Mouse (Mus musculus) B cell, adult 2 months (primary cell): ENCODE measurements at regions not wholly inside any gene's neighbourhood (a gene's known extent, or its start where the extent isn't known, plus 50 kb on each side); places are given as distances from the start of the nearest gene placed in this dataset.
"Not testable (repeated sequence)": the region's sequence is repeated elsewhere in the genome, so short reads cannot be mapped to it uniquely, and the experiment has no call there.

ENCODE experiments used
- DNase-seq, 2 experiments: peaks; one replicate each; pipeline ENCODE4 v3.0.0; 2022

DNA sequence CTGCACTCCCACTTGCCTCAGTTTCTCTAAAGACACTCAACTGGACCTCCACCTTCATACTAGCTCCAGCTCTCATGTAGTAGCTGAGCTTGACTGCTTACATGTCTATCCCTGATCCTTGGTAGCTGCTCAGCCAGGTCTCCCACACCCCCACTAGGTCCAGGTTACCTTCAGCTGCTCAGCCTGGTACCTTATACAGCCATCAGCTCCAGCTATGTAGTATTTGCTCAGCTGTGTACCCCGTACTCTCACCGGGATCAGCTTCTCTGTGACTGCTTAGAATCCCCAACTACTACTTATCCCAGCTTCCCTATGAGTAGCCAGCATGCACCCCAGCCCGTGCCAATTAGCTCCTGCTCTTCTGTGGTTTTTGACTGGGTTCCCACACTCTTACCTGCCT, 148.1 kb downstream of the Tmem121 start:
- DNase-seq, result not testable (repeated sequence)

DNA sequence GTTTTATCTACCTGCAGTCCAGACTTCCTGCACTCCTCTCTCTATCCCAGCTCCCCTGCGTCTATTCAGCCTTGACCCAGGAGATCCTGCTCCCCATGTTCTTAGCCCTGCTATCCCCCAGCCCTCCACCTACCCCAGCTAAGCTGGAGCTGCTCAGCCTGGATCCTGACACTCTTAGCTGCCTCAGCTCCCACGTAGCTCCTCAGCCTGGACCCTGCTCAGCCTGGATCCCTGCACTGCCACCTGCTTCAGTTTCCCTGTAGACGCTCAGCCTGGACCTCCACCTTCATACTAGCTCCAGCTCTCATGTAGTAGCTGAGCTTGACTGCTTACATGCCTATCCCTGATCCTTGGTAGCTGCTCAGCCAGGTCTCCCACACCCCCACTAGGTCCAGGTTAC, 151.5 kb downstream of the Tmem121 start:
- DNase-seq, result no peak

DNA sequence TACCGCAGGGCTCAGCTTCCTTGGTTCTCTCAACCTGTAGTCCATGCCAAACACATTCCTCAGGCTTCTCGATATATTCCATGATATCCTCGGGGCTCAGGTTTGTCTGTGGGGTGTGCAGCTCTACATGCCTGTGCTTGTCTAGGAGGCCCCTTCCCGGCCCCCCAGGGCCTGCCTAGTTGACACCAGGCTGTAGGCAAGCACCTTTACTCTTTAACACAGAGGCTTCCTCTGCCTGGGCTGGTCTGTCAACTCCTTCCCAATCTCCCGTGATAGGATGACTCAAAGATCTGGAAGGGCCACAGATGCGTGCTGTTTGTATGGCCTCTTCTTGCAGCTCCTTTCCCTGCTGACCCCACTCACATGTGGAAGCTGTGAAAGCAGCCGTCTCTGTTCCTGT, 150.4 kb upstream of the Adam6b start:
- no peak for DNase-seq

DNA sequence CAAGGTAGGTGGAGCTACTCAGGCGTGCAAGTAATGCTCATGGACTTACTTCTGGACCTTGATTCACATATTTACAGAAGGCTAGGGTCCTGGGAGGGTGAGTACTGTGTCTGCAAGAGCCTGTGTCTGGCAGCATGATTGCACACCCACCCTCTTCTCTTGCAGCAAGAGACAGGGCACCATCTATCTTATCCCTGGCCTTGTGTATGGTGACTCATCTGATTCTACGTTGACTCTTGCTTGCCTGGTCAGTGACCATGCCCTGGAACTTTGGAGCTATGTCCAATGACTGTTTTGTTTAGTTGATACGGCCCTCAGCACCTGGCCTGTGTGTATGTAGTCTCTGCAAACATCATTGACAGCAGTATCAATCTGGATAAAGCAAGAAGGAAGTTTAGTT, 148.3 kb upstream of the Adam6b start:
- no peak for DNase-seq

DNA sequence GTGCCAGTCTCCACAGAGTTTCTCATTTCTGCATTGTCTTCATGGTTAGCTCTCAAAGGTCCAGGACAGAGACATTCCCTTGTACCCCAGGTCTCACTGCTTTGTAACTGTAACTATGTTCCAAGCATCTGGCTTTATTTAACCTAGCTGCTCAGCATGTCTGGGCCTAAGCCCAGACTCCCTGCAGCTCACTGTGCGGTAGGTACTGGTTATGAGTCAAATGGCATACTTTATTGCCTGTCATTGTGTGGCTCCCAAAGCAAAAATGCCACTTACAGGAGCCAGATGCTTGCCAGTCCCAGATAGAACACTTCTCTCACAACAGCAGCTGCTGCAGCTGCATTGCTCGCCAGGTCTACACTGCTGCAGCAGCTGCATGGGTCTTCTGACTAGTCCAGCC, 134.2 kb upstream of the Adam6b start:
- no peak for DNase-seq

DNA sequence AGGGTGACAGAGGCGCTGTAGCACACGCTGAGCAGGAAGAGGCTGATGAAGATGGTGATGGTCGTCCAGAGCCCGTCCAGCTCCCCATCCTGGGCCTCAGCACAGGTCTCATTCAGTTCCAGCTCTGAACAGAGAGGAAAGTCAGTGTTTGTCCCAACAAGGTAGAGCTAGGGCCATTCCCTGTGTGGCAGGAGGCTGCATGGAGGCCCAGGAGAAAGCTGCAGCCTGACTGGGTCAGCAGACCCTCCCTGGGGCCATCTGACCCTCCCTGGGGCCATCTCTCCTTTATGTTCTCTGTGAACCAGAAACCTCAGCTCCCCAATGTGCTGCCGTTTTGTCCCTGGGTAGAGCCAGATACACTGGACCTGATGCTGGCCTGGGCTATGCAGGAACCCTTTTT, 131.2 kb upstream of the Adam6b start:
- DNase-seq, result no peak

DNA sequence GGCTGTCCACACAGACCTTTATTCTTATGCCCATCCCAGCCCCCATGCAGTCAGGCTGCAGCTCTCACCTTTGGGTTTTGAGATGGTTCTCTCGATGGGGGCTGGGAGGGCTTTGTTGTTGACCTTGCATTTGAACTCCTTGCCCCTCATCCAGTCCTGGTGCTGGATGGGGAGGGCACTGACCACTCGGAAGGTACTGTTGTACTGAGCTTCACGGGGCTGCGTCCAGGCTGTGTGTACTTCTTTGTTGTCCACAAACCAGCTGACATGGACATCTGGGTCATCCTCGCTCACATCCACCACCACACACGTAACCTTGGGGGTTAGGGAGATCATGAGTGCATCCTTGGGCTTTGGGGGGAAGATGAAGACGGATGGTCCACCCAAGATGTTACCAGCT, 129.3 kb upstream of the Adam6b start:
- DNase-seq, result no peak

DNA sequence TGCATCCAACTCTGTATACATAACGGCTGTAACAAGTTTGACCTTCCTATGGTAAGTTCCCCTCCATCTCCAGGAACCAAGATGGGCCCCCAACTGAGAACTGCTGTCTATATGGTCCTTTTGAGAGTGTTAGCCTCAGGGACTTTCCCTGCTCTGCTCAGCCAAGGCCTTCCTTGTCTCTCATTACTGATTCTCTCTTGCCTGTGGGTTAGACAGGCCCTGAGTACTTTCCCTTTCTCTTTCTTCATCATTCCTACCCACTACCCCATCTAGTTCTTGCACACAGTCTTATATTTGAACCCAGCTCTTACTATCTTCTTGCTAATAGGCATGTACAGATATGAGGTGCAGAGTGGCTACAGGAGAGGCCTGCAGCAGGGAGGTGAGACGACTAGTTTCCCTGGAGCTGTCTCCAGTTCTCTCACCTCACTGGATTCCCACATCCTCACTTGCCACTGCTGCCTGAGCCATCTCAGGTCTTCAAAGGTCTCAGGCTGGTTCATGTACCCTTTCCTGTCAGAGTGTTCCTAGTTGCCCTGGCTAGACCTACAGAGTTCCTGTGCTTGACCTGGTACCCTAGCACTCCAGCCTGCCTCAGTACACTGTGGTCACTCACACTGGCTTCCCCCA, 126.8 kb upstream of the Adam6b start:
- DNase-seq, result no peak

DNA sequence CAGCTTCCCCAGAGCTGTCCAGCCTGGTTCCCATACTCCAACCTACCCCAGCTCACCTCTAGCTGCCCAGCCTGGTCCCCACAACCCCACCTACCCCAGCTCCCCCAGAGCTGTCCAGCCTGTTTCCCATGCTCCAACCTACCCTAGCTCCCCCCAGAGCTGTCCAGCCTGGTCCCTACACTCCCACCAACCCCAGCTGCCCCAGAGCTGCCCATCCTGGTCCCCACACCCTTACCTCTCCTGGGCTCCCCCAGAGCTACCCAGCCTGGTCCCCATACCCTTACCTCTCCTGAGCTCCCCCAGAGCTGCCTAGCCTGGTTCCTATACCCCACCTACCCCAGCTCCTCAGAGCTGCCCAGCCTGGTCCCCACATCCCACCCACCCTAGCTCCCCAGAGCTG, 125.3 kb upstream of the Adam6b start:
- no peak for DNase-seq

DNA sequence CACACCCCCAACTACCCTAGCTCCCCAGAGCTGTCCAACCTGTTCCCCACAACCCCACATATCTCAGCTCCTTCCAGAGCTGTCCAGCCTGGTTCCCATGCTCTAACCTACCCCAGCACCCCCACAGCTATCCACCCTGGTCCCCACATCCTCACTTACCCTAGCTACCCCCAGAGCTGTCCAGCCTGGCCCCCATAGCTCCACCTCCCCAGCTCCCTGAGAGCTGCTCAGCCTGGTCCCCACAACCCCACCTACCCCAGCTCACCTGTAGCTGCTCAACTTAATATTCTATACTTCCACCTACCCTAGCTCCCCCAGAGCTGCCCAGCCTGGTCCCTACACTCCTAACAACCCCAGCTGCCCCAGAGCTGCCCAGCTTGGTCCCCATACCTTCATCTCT, 124.9 kb upstream of the Adam6b start:
- no peak for DNase-seq

DNA sequence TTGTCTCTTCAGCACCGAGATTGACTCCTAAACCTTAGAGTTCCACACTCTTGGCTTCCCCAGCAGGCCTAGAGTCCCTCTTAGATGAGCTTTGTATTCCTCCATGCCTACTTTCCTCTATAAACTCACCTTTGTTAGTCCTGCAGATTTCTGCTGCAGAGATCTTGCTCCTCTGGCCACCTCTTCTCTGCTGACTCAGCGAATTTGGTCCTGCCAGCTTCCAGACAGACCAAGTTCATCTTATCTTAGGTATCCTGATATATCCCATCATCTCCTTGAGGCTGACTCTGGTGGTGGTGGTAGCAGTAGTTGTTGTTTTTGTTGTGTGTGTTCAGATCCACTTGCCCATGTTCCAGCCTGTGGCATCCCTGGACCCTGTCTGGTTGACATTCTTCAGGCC, 123.5 kb upstream of the Adam6b start:
- no peak for DNase-seq

DNA sequence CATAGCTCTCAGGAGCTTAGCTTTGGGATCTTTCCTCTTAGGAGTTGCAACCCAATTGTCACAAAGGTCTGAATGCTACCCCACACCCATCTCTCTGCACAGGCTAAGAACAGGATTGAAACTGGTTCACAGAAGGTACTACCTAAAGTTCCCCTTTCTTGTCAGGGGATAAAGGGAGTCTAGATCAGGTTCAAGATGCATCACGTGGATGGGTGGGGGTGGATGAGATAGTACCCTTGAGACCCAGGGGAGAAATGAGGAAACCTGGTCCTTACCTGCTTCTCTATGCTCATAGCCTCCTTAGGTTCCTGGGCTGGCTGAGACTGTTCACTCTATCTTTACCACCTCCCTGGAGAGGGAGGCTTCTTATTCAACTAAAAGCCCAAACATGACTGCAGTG, 122.9 kb upstream of the Adam6b start:
- peak; percentile 58 to 76 for DNase-seq

DNA sequence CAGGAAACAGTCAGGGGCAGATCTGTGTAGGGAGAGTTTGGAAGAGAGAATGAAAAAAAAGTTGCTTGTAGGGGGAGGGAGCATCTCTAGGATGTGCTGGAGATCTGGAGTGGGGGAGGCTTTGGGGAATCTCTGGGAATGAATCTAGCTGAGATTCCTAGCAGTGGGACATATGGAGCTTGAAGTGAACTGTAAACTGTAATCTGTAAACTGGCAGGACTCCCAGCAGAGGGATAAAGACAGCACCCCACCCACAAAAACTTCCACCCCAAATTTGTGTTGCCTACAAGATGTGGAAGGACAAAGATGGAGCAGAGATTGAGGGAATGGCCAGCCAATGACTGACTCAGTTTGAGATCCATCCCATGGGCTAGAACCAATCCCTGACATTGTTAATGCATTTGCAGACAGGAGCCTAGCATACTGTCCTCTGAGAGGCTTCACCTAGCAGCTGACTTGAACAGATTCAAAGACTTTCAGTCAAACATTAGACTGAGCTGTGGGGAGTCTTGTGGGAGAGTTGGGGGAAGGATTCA, 87.7 kb upstream of the Adam6b start:
- no peak for DNase-seq

DNA sequence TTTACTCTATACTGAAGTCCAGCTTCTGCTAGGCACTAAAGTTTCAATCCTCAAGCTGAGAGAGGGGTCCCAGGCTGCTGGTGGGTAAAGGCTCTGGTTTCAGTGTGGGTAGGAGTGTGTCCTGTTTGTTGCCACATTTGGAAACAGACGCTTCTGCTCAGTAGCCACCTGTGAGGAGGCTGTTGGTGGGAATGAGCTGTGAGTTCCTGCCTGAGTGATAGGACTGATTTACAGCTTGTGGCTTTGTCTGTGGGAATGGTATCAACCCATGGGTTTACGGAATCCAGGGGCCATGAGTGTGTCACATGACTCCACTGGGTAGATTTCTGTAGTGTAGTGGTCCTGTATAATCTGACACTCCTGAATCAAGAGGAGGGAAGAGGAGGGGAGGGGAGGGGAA, 86.5 kb upstream of the Adam6b start:
- no peak for DNase-seq

DNA sequence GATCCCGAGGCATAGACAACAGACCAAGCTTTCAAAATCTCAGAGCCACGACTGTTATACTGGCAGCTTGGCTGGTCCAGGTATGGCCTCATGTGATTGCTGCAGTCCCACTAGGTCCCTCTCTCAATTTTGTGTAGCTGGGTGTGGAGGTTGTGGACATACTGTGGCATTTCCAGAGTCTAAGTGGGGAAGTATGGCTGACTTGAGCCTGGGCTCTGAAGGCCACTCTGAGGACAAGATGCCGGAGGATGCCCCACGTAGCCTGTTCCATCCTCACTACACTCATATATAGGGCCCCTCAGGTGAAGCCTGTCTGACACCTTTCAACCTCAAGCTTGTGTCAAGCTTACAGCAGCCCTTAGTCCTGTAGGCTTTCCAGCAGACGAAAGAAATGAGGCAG, 78.2 kb upstream of the Adam6b start:
- DNase-seq, result peak in 1 of 2 experiments; percentile 1

DNA sequence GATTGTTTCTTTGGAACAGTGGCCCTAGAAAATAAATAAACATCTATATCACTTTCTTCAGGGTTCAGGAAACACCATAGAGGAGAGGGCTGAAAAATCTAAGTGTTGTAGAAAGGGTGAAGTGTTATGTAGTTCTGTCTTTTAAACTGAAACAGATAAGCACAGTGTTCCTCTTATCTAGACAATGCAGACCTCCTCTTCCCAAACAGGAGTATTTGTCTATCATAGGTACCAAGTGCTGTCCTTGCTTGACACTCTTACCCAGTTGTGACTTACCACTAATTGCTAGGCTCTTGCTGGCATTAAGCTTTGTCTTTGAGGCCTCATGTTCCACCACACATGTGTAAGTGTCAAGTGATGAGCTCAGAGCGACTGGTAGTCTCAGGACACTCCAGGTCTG, 75.3 kb upstream of the Adam6b start:
- DNase-seq, result no peak

DNA sequence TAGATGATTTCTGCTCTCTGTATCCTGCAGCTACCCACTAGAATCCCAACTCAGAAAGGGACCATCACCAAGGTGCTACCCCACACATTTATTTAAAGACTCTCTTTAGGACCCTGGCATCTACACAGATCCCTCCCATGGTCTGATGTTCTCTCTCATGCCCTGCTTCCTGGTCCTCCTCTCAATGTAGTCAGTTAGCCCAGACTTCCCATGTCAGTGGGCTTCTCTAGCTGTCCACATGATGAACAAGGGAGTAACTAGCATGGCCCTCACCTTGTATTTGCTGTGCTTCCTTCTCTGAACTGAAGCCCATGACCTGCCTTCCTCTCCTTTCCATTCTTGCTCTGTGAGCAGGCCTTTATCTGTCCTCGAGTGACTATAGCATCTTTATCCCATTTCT, 71.8 kb upstream of the Adam6b start:
- DNase-seq, result peak in 1 of 2 experiments; percentile 30

DNA sequence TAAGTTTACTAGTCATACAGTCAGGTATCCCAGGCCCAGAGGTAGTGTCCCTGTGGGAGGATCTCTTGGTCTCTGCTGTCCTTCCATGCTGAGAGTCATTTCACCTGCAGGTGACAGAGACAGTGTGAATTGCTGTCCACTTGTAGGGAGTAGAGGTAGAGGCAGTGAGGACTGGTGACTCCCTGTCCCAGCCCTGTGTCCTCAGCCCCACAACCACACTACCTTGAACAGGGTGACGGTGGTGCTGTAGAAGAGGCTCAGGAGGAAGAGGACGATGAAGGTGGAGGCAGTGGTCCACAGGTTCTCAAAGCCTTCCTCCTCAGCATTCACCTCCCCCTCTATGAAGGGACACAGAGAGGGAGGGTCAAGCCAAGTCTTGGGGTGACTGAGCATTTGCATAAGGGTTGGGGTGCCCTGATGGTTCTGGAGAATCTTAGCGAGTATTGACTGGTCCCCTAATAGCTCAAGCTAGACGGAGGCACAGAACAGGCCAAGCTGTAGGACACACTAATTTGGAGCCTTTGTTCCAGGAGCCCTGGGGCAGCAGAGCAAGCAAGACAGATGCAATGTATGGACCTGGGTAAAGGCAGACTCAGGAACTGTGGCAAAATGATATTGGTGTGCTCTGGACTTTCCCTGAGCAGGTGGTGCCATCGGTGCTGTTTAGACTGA, 70.4 kb upstream of the Adam6b start:
- peak; percentile 42 to 53 for DNase-seq

DNA sequence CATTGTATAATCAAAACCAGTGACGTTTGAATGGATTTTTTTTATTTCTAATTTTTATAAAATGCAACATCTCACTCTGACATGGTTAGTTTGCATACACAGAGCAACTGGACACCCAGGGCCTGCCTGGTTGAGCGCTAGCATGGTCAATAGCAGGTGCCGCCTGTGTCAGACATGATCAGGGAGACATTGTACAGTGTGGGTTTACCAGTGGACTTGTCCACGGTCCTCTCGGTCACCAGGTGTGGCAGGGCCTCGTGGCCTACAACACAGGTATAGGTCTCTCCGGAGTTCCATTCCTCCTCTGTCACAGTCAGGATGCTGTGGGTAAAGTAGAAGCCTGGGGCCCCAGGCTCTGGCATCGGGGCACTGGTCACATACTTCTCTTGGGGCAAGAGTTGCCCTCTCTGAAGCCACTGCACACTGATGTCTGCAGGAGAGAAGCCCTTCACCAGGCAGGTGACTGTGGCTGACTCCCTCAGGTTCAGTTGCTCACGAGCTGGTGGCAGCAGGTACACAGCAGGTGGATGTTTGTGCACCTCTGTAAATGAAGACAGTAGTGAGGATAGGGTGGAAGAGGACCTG, 68.5 kb upstream of the Adam6b start:
- peak; percentile 32 to 44 for DNase-seq

DNA sequence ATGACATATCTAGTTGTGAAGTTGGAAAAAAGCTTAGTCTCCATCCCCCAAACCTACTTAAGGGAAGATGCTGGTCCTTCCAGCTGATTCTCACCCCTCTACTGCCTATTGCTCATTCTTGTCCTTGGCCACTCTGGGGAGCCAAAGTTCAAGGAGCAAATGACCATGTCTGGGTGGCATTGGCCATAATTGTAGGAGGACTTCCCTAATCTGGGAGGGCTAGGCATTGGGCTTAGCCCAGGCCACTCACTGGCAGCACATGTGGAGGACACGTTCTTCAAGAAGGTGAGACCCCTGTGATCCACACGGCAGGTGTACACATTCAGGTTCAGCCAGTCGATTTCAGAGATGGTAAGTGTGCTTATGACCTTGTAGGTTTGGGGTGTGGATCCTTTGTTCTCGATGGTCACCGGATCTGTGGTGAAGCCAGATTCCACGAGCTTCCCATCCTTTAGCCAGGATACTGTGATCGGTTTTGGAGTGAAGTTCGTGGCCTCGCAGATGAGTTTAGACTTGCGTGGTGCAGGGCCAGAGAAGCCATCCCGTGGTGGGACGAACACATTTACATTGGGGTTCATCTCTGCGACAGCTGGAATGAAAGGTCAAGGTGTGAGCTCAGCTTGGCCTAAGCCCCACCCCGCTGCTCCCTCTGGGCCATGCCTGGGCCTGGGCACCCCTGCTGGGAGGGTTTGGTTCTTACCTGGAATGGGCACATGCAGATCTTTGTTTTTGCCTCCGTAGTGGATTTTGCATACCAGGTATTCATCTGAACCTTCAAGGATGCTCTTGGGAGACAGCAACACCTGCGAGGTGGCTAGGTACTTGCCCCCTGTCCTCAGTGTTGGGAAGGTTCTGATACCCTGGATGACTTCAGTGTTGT, 67.4 kb upstream of the Adam6b start:
- peak; percentile 34 to 51 for DNase-seq

DNA sequence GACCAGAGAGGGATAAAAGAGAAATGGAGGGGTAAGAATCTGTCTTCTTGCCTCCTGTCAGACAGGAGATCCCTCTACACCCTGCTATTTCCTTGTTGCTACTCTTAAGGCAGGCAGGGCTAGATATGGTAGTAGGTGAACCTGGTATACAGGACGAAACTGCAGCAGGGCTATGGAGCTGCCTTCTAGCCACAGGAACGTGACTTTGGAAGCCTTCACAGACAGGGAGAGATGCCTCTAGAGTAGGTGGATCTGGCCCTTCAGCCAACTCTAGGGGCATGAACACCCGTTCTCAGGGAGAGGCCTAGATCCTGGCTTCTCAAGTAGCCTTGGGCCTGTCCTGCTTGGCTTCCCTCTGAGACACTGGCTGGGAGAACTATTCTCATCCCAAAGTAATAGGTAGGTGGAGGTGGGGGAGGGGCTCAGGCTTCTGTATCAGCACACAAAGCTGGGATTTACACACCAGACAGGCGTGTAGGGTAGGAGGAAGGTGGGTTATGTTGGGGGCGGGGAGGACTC, 66.5 kb upstream of the Adam6b start:
- DNase-seq, result peak; percentile 47 to 52

DNA sequence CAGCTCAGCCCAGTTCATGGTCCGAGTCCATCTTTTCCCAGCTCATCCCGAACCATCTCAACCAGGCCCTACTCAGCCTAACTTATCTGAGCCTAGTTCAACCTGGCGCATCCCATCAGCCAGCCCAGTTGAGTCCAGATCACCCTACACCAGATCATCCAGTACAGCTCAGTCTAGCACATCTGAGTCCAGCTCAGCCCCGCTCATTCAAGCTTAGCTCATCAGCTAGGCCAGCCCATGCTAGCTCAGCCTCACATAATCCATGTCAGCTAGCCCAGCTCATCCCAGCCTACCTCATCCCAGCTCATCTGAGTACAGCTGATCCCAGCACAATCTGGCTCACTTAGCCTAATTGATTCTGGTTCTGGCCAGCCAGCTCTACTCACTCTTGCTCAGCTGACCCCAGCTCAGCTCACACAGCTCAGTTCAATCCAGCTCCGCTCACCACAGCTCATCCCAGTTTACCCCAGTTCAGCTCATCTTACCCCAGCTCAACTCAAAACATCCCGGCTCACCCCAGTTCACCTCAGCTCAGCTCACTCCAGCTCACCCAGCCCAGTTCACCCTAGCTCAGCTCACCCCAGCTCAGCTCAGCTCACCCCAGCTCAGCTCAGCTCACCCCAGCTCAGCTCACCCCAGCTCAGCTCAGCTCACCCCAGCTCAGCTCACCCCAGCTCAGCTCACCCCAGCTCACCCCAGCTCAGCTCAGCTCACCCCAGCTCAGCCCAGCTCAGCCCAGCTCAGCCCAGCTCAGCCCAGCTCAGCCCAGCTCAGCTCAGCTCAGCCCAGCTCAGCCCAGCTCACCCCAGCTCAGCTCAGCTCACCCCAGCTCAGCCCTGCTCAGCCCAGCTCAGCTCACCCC, 65.3 kb upstream of the Adam6b start:
- peak; percentile 40 to 54 for DNase-seq
